Mouse (Mus musculus) liver, postnatal 0 days (tissue): ENCODE results near the gene Syde1.

Experiments
- CTCF ChIP-seq: sonication (generic); IDR thresholded peaks from 2 replicates; pipeline ENCODE4 v1.5.1; 2016; ENCODE audit warnings: antibody characterized with exemption, low read depth
- EP300 ChIP-seq: IDR thresholded peaks from 2 replicates; pipeline ENCODE4 v1.6.1; 2016; ENCODE audit warnings: antibody characterized with exemption, low read depth, mild to moderate bottlenecking

DNA sequence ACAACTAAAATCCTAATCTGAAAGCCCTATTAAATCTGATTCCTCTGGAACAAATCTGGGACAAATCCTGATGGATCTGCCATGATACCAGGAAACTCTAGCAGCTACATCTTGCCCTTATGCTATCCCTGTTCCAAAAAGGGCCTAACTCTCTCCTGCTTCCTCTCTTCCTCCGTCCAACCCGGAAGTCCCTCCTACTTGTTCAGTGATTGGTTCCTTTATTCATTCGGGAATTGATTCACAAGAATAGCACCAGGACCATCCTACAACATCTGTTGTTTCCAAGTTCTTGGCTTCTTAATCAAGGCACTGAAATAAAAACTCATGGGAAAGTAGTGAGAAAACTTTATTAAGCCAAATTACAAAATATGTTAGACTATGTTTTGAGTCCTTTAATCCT lies 22.6 kb downstream of the Syde1 start:
- TF ChIP-seq CTCF (no peak), EP300 (no peak)
